Mouse (Mus musculus): ENCODE measurements around the gene Exoc6b.
A peak's percentile ranks its signal among the peaks of the same experiment; 100 is the strongest.
"Not testable (repeated sequence)": the region's sequence is repeated elsewhere in the genome, so short reads cannot be mapped to it uniquely, and the experiment has no call there.

The Exoc6b gene

GRCm38 (mm10) chr6:85069023-85069985 is at the start of gene Exoc6b:
Gene Exoc6b (minus strand): TSS chr6:85069513.
- peak; percentile 90 for DNase-seq (ENCODE audit: low spot score)

- DNase-seq (ENCODE audit: low spot score) = peak; percentile 39
These were observed 48.5 kb upstream of the Exoc6b start for GRCm38 (mm10) chr6:85117545-85118511.

DNA sequence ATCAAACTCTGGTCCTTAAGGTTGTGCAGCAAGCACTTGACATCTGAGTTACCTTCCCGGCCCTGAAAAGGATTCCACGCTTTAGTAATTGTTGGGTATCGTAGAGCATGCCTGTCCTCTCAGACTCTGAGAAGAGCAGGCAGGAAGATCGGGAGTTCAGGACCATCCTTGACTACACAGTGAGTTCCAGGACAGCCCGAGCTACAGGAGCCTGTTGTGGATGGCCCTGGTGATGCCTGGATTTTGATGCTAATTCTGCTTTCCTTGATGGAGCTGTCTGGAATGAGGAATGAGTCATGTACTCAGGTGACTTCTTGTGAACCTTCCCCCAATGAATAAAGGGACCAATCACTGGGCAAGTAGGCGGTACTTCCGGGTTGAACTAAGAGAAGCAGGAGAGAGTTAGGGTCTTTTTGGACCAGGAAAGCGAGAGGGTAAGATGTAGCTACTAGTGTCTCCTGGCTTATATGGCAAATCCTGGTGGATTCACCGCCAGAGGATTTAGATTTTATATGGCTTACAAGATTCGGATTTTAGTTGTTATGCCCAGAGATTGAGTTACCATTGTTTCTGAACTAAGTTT is 35.8 kb upstream of the Exoc6b start:
- no peak for DNase-seq (ENCODE audit: low spot score)

- no peak for DNase-seq (ENCODE audit: low spot score)
These were observed 34.0 kb upstream of the Exoc6b start for GRCm38 (mm10) chr6:85103321-85103720.

DNA sequence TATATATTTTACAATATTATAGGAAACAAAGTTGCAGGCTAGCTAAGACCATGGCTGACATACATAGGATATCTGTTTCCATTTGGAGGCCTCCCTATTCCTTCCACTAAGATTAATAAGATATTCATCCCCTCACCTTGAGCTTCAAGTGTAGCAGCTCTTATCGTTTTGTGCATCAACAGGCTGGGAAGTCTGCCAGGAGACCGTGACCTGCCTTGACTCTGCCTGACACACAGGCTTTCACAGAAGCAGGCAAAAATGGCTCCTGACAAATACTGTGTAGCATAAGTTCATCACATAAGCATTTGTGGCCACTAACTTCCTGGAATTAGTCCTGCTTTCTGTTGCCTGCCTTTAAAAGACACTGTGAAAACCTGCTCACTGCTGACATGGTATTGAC is 27.1 kb upstream of the Exoc6b start:
- no peak for DNase-seq (ENCODE audit: low spot score)

DNA sequence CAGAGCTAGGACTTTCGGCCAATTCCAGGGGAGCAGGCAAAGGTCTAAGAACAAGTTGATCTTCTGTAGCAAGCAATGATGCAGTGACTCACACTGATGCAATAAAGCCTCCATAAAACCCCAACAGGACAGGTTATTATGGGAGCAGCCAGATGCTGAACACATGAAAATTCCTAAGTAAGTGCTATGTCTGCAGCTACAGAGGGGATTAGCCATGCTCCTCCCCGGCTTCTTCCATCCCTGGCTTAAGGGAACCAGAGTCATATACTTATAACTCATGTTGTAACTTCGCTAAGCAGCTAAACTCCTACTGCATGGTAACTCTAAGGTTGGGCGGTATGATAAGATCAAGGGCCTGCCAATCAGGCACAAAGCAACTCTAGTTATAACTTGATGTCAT is 18.1 kb upstream of the Exoc6b start:
- DNase-seq (ENCODE audit: low spot score) = no peak

GRCm38 (mm10) chr6:85086645-85087044 is 17.3 kb upstream of the Exoc6b start:
- no peak for DNase-seq (ENCODE audit: low spot score)

DNA sequence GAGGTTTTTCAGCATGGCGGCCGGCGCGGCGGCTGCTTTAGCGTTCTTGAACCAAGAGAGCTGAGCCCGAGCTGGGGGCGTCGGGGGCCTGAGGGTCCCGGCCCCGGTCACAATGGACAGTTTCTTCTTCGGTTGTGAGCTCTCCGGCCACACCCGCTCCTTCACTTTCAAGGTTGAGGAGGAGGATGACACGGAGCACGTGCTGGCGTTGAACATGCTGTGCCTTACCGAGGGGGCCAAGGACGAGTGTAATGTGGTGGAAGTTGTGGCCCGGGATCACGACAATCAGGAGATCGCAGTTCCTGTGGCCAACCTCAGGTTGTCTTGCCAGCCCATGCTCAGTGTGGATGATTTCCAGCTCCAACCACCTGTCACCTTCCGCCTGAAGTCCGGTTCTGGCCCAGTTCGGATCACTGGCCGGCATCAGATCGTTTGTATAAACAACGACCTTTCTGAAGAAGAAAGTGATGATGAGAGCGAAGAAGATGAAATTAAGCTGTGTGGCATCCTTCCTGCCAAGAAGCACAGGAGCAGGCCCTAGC is 6.9 kb upstream of the Exoc6b start:
- DNase-seq (ENCODE audit: low spot score) = not testable (repeated sequence)

- DNase-seq (ENCODE audit: low spot score) = no peak
These were observed 5.7 kb upstream of the Exoc6b start for GRCm38 (mm10) chr6:85074996-85075395.

- no peak for DNase-seq (ENCODE audit: low spot score)
These were observed 841 bp downstream of the Exoc6b start for GRCm38 (mm10) chr6:85068322-85069022.

DNA sequence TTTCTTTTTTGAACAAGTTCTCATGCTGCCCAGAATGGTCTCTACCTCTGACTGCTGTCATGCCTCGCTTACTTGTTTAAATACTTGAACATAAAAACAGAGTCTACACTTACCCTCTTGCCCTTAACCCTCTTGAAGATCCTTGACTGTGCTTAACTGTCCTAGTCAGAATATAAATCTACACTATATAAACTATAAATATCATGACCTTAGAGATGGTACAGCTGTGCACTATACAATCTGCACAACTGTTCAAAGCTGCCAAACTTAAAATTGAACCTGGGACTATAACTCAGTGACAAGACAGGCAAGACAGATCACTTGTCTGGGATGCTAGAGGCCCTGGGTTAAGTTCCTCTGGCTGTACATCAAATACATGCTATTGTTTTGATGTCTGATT is 11.7 kb downstream of the Exoc6b start:
- no peak for DNase-seq (ENCODE audit: low spot score)

GRCm38 (mm10) chr6:85051109-85051508 is 18.2 kb downstream of the Exoc6b start:
- DNase-seq (ENCODE audit: low spot score) = no peak

GRCm38 (mm10) chr6:85046531-85046930 is 22.8 kb downstream of the Exoc6b start:
- no peak for DNase-seq (ENCODE audit: low spot score)

DNA sequence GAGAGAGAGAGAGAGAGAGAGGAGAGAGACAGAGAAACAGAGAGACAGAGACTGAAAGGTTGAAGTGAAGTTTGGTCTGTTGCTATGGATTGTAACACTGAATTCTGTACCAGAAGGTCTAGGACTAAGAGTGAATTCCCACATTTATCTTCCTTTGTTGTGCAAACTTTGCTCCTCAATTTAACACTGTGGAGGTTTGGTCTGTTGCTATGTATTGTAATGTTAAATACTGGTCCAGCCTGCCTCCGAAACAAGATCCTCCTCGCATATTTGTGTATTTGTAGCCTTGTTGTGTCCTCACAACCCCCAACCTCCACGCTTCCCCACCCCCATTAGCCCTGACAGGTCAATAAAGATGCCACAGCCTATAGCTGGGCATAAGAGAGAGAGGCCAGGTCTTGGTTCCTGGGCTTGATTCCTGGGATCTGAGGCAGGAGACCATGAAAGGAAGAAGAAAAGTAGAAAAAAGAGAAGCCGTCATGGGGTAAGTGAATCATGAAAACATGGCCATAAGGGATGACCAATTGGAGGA is 24.6 kb downstream of the Exoc6b start:
- DNase-seq (ENCODE audit: low spot score) = no peak

- DNase-seq (ENCODE audit: low spot score) = peak; percentile 45
These were observed 31.6 kb downstream of the Exoc6b start for GRCm38 (mm10) chr6:85037677-85038076.

DNA sequence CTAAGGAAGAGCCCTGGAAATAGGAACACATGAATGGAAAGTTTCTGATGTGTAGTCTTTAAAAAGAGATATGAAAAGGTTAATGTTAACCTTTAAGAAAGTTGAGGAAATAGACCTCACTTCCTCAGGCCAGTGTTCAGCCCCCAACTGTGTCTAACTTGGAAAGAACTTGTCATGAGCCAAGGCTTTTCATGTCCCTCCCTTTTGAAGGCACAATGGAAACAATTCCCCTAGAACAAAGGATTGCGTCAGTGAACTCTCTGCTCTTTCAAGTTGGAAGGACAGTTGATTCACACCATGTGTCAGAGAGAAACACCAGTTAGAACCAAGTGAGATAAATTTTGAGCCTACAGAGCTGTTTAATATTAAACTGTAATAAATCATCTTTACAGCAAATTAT is 39.6 kb downstream of the Exoc6b start:
- DNase-seq (ENCODE audit: low spot score) = no peak

DNA sequence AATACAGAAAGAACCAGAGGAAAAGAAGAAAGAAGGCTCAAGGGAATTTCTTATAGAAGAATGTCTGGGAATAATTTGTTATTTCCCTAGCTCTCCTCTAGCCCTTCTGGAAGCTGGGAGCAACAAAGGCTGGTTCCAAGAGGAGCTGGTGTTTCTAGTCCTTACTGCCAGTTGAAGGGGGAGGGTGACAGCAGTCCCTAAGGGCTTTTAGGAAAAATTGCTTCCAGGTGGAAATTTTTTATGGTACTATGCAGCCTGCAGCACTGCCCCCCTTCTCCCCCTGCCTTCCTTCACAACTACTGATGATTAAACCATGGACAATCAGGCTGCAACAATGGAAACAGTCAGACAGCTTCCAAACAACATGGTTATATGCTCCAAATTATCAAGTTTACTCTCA is 44.9 kb downstream of the Exoc6b start:
- DNase-seq (ENCODE audit: low spot score) = no peak

DNA sequence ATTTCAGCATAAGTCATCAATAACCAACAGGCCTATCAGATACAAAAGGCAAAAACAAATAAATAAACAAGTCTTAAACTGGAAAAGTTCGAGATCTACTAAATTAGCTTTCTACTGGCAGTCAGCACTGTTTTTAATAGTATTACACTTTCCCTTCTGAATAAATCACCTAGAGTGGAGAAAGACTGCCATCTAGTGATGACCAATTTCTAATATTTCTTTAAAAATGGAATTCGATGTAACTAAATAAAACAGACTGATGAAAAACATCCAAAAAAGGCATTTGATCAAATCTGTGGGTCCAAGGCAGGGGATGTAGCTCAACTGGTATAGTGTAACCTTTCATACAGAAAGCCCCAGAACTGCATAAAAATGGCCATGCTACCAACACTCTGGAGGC is 52.3 kb downstream of the Exoc6b start:
- DNase-seq (ENCODE audit: low spot score) = no peak

- DNase-seq (ENCODE audit: low spot score) = no peak
These were observed 55.4 kb downstream of the Exoc6b start for GRCm38 (mm10) chr6:85013906-85014305.

GRCm38 (mm10) chr6:85010397-85010796 is 58.9 kb downstream of the Exoc6b start:
- no peak for DNase-seq (ENCODE audit: low spot score)

GRCm38 (mm10) chr6:84995418-84995817 is 73.9 kb downstream of the Exoc6b start:
- DNase-seq (ENCODE audit: low spot score) = no peak

All from ovary, postnatal 36 days (tissue).